Mouse (Mus musculus): ENCODE results near the gene Sgk2.

Gene Sgk2

DNA sequence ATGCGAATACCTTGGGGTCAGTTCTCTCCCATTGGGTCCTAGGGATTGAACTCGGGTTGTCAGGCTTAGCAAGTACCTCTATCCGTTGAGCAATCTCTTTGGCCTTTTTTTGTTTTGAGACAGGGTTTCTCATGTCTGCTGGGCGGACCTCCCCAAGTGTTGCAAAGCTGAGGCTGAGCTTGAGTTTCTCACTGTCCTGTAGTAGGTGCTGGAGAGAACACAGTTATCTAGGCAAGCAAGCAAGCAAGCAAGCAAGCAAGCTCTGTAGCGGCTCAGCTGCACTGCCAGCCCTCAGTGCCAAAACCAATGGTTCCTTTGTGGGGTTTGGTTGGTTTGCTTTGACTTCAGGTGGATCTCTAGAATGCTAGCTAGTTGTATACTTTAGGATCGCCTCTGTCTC lies 73.5 kb downstream of the Sgk2 start:
- no peak for DNase-seq (ENCODE audit: low spot score)

DNA sequence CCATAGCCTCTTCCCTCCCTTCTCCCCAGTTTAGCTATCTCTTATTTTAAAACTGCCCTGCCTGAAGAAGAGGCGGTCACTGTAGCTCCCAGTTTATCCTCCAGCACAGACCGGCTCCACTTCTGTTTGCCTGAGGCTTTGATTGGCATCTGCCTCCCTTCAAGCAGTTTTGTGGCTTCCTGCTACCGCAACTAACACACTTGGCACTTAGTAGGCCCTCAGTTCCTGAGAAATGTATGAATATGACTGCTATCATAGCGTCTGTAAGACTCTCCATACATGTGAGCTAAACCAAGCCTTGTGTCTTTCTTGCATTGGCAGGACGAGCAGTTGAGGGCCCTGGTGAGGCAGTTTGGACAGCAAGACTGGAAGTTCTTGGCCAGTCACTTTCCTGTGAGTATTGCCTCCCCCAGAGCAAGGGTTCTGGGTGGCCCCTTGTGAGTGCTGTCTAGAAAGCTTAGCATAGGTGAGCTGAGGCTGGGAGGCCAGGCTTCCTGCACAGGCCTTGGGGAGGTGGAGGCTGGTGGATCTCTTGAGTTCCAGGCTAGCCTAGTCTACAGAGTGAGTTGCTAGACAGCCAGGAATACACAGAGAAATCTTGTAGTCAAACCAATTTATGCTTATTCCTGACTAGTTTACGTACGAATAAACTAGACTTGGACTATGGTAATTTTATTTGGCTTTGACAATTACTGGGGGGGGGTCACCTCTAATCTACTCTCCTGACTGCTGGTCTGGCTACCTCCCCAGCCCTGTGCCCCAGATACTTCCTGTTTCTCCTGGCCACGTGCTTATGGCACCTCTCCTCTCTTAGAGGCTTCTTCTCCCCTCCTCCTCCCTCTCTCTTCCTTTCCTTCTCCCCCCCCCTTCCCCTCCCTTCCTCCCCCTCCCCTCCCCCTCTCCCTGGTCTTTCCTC lies 74.3 kb downstream of the Sgk2 start:
- DNase-seq (ENCODE audit: low spot score): no peak

DNA sequence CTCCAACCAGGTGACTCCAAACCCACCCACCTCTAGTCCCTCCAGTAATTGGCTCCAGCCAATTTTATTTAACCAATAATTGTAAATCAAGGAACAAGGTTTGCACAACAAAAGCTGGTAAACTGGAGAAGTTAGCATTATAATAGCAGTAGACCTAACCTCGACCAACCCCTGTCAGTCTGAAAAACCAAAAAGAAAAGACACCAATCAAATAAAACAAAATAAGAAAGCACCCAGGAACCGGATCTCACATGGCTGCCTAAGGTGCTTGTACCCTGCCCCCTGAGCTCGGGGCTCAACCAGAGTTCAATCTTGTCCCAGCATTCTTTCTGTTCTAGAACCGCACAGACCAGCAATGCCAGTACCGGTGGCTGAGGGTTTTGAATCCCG lies 75.0 kb downstream of the Sgk2 start:
- DNase-seq (ENCODE audit: low spot score): no peak
